Mouse (Mus musculus): Measurements from ENCODE around the gene Pias3. TPM values are rescaled to one million over a fixed set of nuclear protein-coding genes. Genes with fewer than 3 reads are reported as not detected.

Gene Pias3
- polyA plus RNA-seq, 1 experiment from 2014 or later = 42.8 TPM

GRCm38 (mm10) chr3:96668424-96669067 is 27.6 kb upstream of the Pias3 start:
- H3K4me1 ChIP-seq (ENCODE audit: control insufficient read depth, insufficient read depth, low read length) = 0 out of 2 replicates have a peak, but pooled peaks cover 2% of the 10 kb centered on the region
- H3K4me2 ChIP-seq (ENCODE audit: low read depth, severe bottlenecking) = no peak overlapping the region
- H3K36me3 ChIP-seq (ENCODE audit: control insufficient read depth, insufficient read depth, low read length) = no peaks in the 10 kb centered on the region
- no peak for DNase-seq (ENCODE audit: low spot score)
- H3K27ac ChIP-seq (replicated peaks; ENCODE audit: low read depth, low read length) = no peak overlapping the region
- no peak overlapping the region for H3K4me3 ChIP-seq (ENCODE audit: low read depth, low read length)
- ATAC-seq (ENCODE audit: insufficient number of reproducible peaks, low FRiP score, low TSS enrichment, low read depth) = no peak
- H3K27me3 ChIP-seq (ENCODE audit: control insufficient read depth, insufficient read depth, low read length) = no peaks in the 10 kb centered on the region
- no peak overlapping the region for H3K9ac ChIP-seq (ENCODE audit: low read length)
- WGBS = 93% methylated on average over 5 of the region's 5 CpGs
- no peaks in the 10 kb centered on the region for H3K9me3 ChIP-seq (ENCODE audit: control insufficient read depth, low read length)

GRCm38 (mm10) chr3:96669727-96670468 is 26.3 kb upstream of the Pias3 start, which contains the start of gene Ankrd35:
Gene Ankrd35, plus strand, starts transcription at chr3:96670131.
- ATAC-seq (ENCODE audit: insufficient number of reproducible peaks, low FRiP score, low TSS enrichment, low read depth) (peak; percentile 88), DNase-seq (ENCODE audit: low spot score) (peak; percentile 86)
- H3K4me3 ChIP-seq (ENCODE audit: low read depth, low read length) = peak within 1 kb of the TSS; percentile 16; the same call in 1 of the 2 replicates
- no peaks in the 10 kb centered on the region for H3K9me3 ChIP-seq (ENCODE audit: control insufficient read depth, low read length)
- no peaks in the 10 kb centered on the region for H3K36me3 ChIP-seq (ENCODE audit: control insufficient read depth, insufficient read depth, low read length)
- peak within 1 kb of the TSS; percentile 43 for H3K4me2 ChIP-seq (ENCODE audit: low read depth, severe bottlenecking)
- no peak within 1 kb of the TSS for H3K9ac ChIP-seq (ENCODE audit: low read length)
- H3K4me1 ChIP-seq (ENCODE audit: control insufficient read depth, insufficient read depth, low read length) = 0 out of 2 replicates have a peak, but pooled peaks cover 2% of the 10 kb centered on the region
- no peaks in the 10 kb centered on the region for H3K27me3 ChIP-seq (ENCODE audit: control insufficient read depth, insufficient read depth, low read length)
- 4% methylated on average over 35 of the region's 35 CpGs for WGBS
- no peak within 1 kb of the TSS for H3K27ac ChIP-seq (replicated peaks; ENCODE audit: low read depth, low read length)

GRCm38 (mm10) chr3:96671519-96671918 is 24.7 kb upstream of the Pias3 start:
- H3K4me2 ChIP-seq (ENCODE audit: low read depth, severe bottlenecking) = no peak overlapping the region
- H3K4me1 ChIP-seq (ENCODE audit: control insufficient read depth, insufficient read depth, low read length) = 0 out of 2 replicates have a peak, but pooled peaks cover 2% of the 10 kb centered on the region
- no peak for ATAC-seq (ENCODE audit: insufficient number of reproducible peaks, low FRiP score, low TSS enrichment, low read depth)
- H3K9ac ChIP-seq (ENCODE audit: low read length) = no peak overlapping the region
- WGBS = 88% methylated on average over 5 of the region's 5 CpGs
- H3K9me3 ChIP-seq (ENCODE audit: control insufficient read depth, low read length) = no peaks in the 10 kb centered on the region
- H3K36me3 ChIP-seq (ENCODE audit: control insufficient read depth, insufficient read depth, low read length) = no peaks in the 10 kb centered on the region
- no peak for DNase-seq (ENCODE audit: low spot score)
- H3K4me3 ChIP-seq (ENCODE audit: low read depth, low read length) = no peak overlapping the region
- no peak overlapping the region for H3K27ac ChIP-seq (replicated peaks; ENCODE audit: low read depth, low read length)
- no peaks in the 10 kb centered on the region for H3K27me3 ChIP-seq (ENCODE audit: control insufficient read depth, insufficient read depth, low read length)

- no peak overlapping the region for H3K9ac ChIP-seq (ENCODE audit: low read length)
- DNase-seq (ENCODE audit: low spot score) (no peak), ATAC-seq (ENCODE audit: insufficient number of reproducible peaks, low FRiP score, low TSS enrichment, low read depth) (no peak)
- WGBS = 69% methylated on average over 4 of the region's 4 CpGs
- H3K27me3 ChIP-seq (ENCODE audit: control insufficient read depth, insufficient read depth, low read length) = no peaks in the 10 kb centered on the region
- H3K9me3 ChIP-seq (ENCODE audit: control insufficient read depth, low read length) = no peaks in the 10 kb centered on the region
- H3K4me2 ChIP-seq (ENCODE audit: low read depth, severe bottlenecking) = no peak overlapping the region
- H3K4me1 ChIP-seq (ENCODE audit: control insufficient read depth, insufficient read depth, low read length) = 0 out of 2 replicates have a peak, but pooled peaks cover 2% of the 10 kb centered on the region
- H3K27ac ChIP-seq (replicated peaks; ENCODE audit: low read depth, low read length) = no peak overlapping the region
- H3K4me3 ChIP-seq (ENCODE audit: low read depth, low read length) = no peak overlapping the region
- H3K36me3 ChIP-seq (ENCODE audit: control insufficient read depth, insufficient read depth, low read length) = no peaks in the 10 kb centered on the region
These were observed 22.7 kb upstream of the Pias3 start for GRCm38 (mm10) chr3:96673514-96673913.

GRCm38 (mm10) chr3:96674442-96674841 is 21.7 kb upstream of the Pias3 start:
- DNase-seq (ENCODE audit: low spot score) = peak; percentile 64
- 24% methylated on average over 8 of the region's 8 CpGs for WGBS
- H3K27ac ChIP-seq (replicated peaks; ENCODE audit: low read depth, low read length) = no peak overlapping the region

GRCm38 (mm10) chr3:96675171-96675570 is 21.0 kb upstream of the Pias3 start:
- Histone ChIP-seq H3K4me3 (ENCODE audit: low read depth, low read length) (no peak overlapping the region), H3K4me1 (ENCODE audit: control insufficient read depth, insufficient read depth, low read length) (0 out of 2 replicates have a peak, but pooled peaks cover 2% of the 10 kb centered on the region), H3K27ac (replicated peaks; ENCODE audit: low read depth, low read length) (no peak overlapping the region), H3K36me3 (ENCODE audit: control insufficient read depth, insufficient read depth, low read length) (no peaks in the 10 kb centered on the region), H3K27me3 (ENCODE audit: control insufficient read depth, insufficient read depth, low read length) (peaks cover 2% of the 10 kb centered on the region; the same call in 1 of the 2 replicates), H3K9me3 (ENCODE audit: control insufficient read depth, low read length) (no peaks in the 10 kb centered on the region), H3K4me2 (ENCODE audit: low read depth, severe bottlenecking) (no peak overlapping the region), H3K9ac (ENCODE audit: low read length) (no peak overlapping the region)
- DNase-seq (ENCODE audit: low spot score) = no peak
- 61% methylated on average over 3 of the region's 3 CpGs for WGBS
- no peak for ATAC-seq (ENCODE audit: insufficient number of reproducible peaks, low FRiP score, low TSS enrichment, low read depth)

More at GRCm38 (mm10) chr3:96674442-96674841, 21.7 kb upstream of the Pias3 start:
- H3K36me3 ChIP-seq (ENCODE audit: control insufficient read depth, insufficient read depth, low read length) = no peaks in the 10 kb centered on the region
- 0 out of 2 replicates have a peak, but pooled peaks cover 2% of the 10 kb centered on the region for H3K4me1 ChIP-seq (ENCODE audit: control insufficient read depth, insufficient read depth, low read length)
- H3K9ac ChIP-seq (ENCODE audit: low read length) = no peak overlapping the region
- H3K27me3 ChIP-seq (ENCODE audit: control insufficient read depth, insufficient read depth, low read length) = no peaks in the 10 kb centered on the region
- ATAC-seq (ENCODE audit: insufficient number of reproducible peaks, low FRiP score, low TSS enrichment, low read depth) = peak; percentile 17; the same call in 1 of the 2 replicates
- H3K9me3 ChIP-seq (ENCODE audit: control insufficient read depth, low read length) = no peaks in the 10 kb centered on the region
- no peak overlapping the region for H3K4me3 ChIP-seq (ENCODE audit: low read depth, low read length)
- no peak overlapping the region for H3K4me2 ChIP-seq (ENCODE audit: low read depth, severe bottlenecking)

GRCm38 (mm10) chr3:96675690-96676089 is 20.5 kb upstream of the Pias3 start:
- ATAC-seq (ENCODE audit: insufficient number of reproducible peaks, low FRiP score, low TSS enrichment, low read depth) (no peak), DNase-seq (ENCODE audit: low spot score) (no peak)
- H3K4me3 ChIP-seq (ENCODE audit: low read depth, low read length) = no peak overlapping the region
- H3K9me3 ChIP-seq (ENCODE audit: control insufficient read depth, low read length) = no peaks in the 10 kb centered on the region
- peaks cover 6% of the 10 kb centered on the region; the same call in 1 of the 2 replicates for H3K27me3 ChIP-seq (ENCODE audit: control insufficient read depth, insufficient read depth, low read length)
- WGBS = 41% methylated on average over 3 of the region's 3 CpGs
- H3K9ac ChIP-seq (ENCODE audit: low read length) = no peak overlapping the region
- no peaks in the 10 kb centered on the region for H3K36me3 ChIP-seq (ENCODE audit: control insufficient read depth, insufficient read depth, low read length)
- H3K4me2 ChIP-seq (ENCODE audit: low read depth, severe bottlenecking) = no peak overlapping the region
- H3K27ac ChIP-seq (replicated peaks; ENCODE audit: low read depth, low read length) = no peak overlapping the region
- H3K4me1 ChIP-seq (ENCODE audit: control insufficient read depth, insufficient read depth, low read length) = no peaks in the 10 kb centered on the region

- DNase-seq (ENCODE audit: low spot score) (no peak), ATAC-seq (ENCODE audit: insufficient number of reproducible peaks, low FRiP score, low TSS enrichment, low read depth) (no peak)
These were observed 17.7 kb upstream of the Pias3 start for GRCm38 (mm10) chr3:96678456-96678855.

More at GRCm38 (mm10) chr3:96678456-96678855, 17.7 kb upstream of the Pias3 start:
- Histone ChIP-seq H3K4me3 (ENCODE audit: low read depth, low read length) (no peak overlapping the region), H3K4me2 (ENCODE audit: low read depth, severe bottlenecking) (no peak overlapping the region), H3K9me3 (ENCODE audit: control insufficient read depth, low read length) (no peaks in the 10 kb centered on the region), H3K27me3 (ENCODE audit: control insufficient read depth, insufficient read depth, low read length) (peaks cover 10% of the 10 kb centered on the region; the same call in 1 of the 2 replicates), H3K4me1 (ENCODE audit: control insufficient read depth, insufficient read depth, low read length) (no peaks in the 10 kb centered on the region), H3K9ac (ENCODE audit: low read length) (no peak overlapping the region), H3K27ac (replicated peaks; ENCODE audit: low read depth, low read length) (no peak overlapping the region), H3K36me3 (ENCODE audit: control insufficient read depth, insufficient read depth, low read length) (no peaks in the 10 kb centered on the region)
- WGBS = 69% methylated on average over 7 of the region's 7 CpGs

All from limb, embryonic 11.5 days (tissue).